Mouse (Mus musculus) lung, postnatal 0 days (tissue): Measurements from ENCODE around the gene Lrp10. TPM values are rescaled to one million over a fixed set of nuclear protein-coding genes. Genes with fewer than 3 reads are reported as not detected.

Source experiments
- ATAC-seq: fragments of 200-750 bp; cut with Nextera tagmentation; 2 replicates; pipeline ENCODE4 v1.8.0; 2017; ENCODE audit warnings: moderate library complexity
- DNase-seq: peaks from one replicate; pipeline ENCODE4 v3.0.0-alpha.2; 2016; ENCODE audit warnings: low spot score
- H3K27ac ChIP-seq: fragments of 300-500 bp; sonication (generic); 2 replicates; pipeline ENCODE4 v1.5.1; 2014; ENCODE audit warnings: antibody characterized with exemption, mild to moderate bottlenecking, low read length, mixed read lengths
- H3K27me3 ChIP-seq: fragments of 300-500 bp; sonication (generic); replicated peaks from 2 replicates; pipeline ENCODE4 v1.6.1; 2014; ENCODE audit warnings: low read length, mixed read lengths; ENCODE audit not compliant: insufficient read depth
- H3K36me3 ChIP-seq: fragments of 300-500 bp; sonication (generic); 2 replicates; pipeline ENCODE4 v1.6.1; 2014; ENCODE audit warnings: low read length, mixed read lengths; ENCODE audit not compliant: insufficient read depth
- H3K4me1 ChIP-seq: fragments of 300-500 bp; sonication (generic); 2 replicates; pipeline ENCODE4 v1.6.1; 2014; ENCODE audit warnings: antibody characterized with exemption, low read depth, low read length, mixed read lengths; ENCODE audit not compliant: insufficient read depth
- H3K4me2 ChIP-seq: fragments of 300-500 bp; sonication (generic); replicated peaks from 2 replicates; pipeline ENCODE4 v1.6.1; 2014; ENCODE audit warnings: low read depth, mild to moderate bottlenecking, low read length, moderate library complexity, mixed read lengths
- H3K4me3 ChIP-seq: fragments of 300-500 bp; sonication (generic); 2 replicates; pipeline ENCODE4 v1.5.1; 2014; ENCODE audit warnings: low read depth, low read length
- H3K9ac ChIP-seq: fragments of 300-500 bp; sonication (generic); replicated peaks from 2 replicates; pipeline ENCODE4 v1.6.1; 2014; ENCODE audit warnings: low read depth, mild to moderate bottlenecking
- H3K9me3 ChIP-seq: fragments of 300-500 bp; sonication (generic); 2 replicates; pipeline ENCODE4 v1.6.1; 2016; ENCODE audit warnings: low read length, mixed read lengths
- CTCF ChIP-seq: IDR thresholded peaks from 2 replicates; pipeline ENCODE4 v1.5.1; 2016; ENCODE audit warnings: antibody characterized with exemption, mild to moderate bottlenecking
- EP300 ChIP-seq: IDR thresholded peaks from 2 replicates; pipeline ENCODE4 v1.6.1; 2016; ENCODE audit warnings: antibody characterized with exemption, mild to moderate bottlenecking, control low read depth
- WGBS: fragments of 180-500 bp; shearing (Covaris S2); extraction: QIAGEN DNeasy Blood & Tissue Kit; methylation state at CpG from one replicate; pipeline ENCODE4 v1.1.7; 2014; 5-methylcytosine and 5-hydroxymethylcytosine counted together
- polyA plus RNA-seq: library from polyadenylated mRNA; unstranded; fragments of >200 nt; fragmentation: Nextera tagmentation; extraction: Ambion mirVana; gene quantifications from 2 replicates; pipeline ENCODE4 v1.2.1, GENCODE M21; 2015

Gene Lrp10
- polyA plus RNA-seq, 1 experiment from 2014 or later, result 96.5 TPM

DNA sequence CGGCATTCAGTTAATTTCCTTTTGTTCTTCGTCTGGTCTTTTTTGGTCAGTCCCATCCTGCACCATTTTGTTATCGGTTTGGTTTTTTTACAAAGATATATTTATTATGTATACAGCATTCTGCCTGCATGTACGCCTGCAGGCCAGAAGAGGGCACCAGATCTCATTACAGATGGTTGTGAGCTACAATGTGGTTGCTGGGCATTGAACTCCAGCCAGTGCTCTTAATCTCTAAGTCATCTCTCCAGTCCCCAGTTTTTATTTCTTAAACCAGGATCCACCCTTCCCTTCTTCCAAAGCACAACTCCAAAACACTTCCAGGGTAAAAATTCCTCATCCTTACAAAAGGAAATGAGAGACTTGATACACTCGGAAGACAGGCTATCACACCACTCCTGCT, 40.5 kb upstream of the Lrp10 start:
- ATAC-seq (no peak), DNase-seq (peak; percentile 64)
- no peak overlapping the region for H3K27ac ChIP-seq
- H3K36me3 ChIP-seq, result no peaks in the 10 kb centered on the region
- TF ChIP-seq CTCF, result peak; percentile 85
- TF ChIP-seq EP300, result no peak
- no peak overlapping the region for H3K4me3 ChIP-seq
- no peaks in the 10 kb centered on the region for H3K27me3 ChIP-seq
- no peak overlapping the region for H3K9ac ChIP-seq
- no peak overlapping the region for H3K4me2 ChIP-seq
- H3K4me1 ChIP-seq, result peaks cover 4% of the 10 kb centered on the region; the same call in 1 of the 2 replicates
- WGBS, result 63% methylated on average over 5 of the region's 5 CpGs
- no peaks in the 10 kb centered on the region for H3K9me3 ChIP-seq

DNA sequence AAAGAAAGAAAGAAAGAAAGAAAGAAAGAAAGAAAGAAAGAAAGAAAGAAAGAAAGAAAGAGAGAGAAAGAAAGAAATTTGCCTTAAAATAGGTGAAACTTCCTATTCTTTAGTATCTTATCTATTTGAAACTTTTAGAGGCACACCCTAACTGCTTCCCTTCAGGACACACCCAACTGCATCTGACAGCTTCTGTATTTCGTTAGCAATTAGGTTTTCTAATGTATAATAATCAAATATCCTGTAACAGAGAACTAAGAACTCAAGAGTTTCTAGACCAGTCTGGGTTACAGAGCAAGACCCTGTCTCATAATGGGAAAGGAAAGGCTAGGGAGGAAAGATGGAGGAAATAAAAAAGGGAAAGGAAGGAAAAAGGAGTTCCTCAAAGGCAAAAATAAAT, 39.3 kb upstream of the Lrp10 start:
- no peak for DNase-seq
- Histone ChIP-seq H3K36me3 (no peaks in the 10 kb centered on the region), H3K9me3 (no peaks in the 10 kb centered on the region), H3K4me1 (peaks cover 10% of the 10 kb centered on the region; the same call in 1 of the 2 replicates), H3K4me3 (no peak overlapping the region), H3K9ac (no peak overlapping the region), H3K27ac (no peak overlapping the region), H3K27me3 (no peaks in the 10 kb centered on the region), H3K4me2 (no peak overlapping the region)
- TF ChIP-seq CTCF (no peak), EP300 (no peak)
- ATAC-seq, result no peak
- 69% methylated on average over 1 of the region's 1 CpGs for WGBS

GRCm38 (mm10) chr14:54425540-54425939, 38.4 kb upstream of the Lrp10 start:
- ATAC-seq (no peak), DNase-seq (no peak)
- WGBS, result 67% methylated on average over 1 of the region's 1 CpGs
- no peaks in the 10 kb centered on the region for H3K9me3 ChIP-seq
- H3K36me3 ChIP-seq, result no peaks in the 10 kb centered on the region
- H3K27ac ChIP-seq, result no peak overlapping the region
- no peak for TF ChIP-seq EP300
- no peak for TF ChIP-seq CTCF
- no peaks in the 10 kb centered on the region for H3K27me3 ChIP-seq
- peaks cover 16% of the 10 kb centered on the region; the same call in 1 of the 2 replicates for H3K4me1 ChIP-seq
- no peak overlapping the region for H3K4me3 ChIP-seq
- H3K9ac ChIP-seq, result no peak overlapping the region
- no peak overlapping the region for H3K4me2 ChIP-seq

- H3K4me3 ChIP-seq, result peak overlapping the region; percentile 80
- H3K4me1 ChIP-seq, result peaks cover 16% of the 10 kb centered on the region; the same call in 1 of the 2 replicates
- ATAC-seq, result peak; percentile 46
- no peaks in the 10 kb centered on the region for H3K36me3 ChIP-seq
- peak overlapping the region; percentile 87 for H3K4me2 ChIP-seq
- H3K9me3 ChIP-seq, result no peaks in the 10 kb centered on the region
- peak; percentile 56 for DNase-seq
- H3K9ac ChIP-seq, result peak overlapping the region; percentile 76
- WGBS, result 31% methylated on average over 14 of the region's 14 CpGs
- TF ChIP-seq CTCF, result no peak
- peak; percentile 64 for TF ChIP-seq EP300
- no peaks in the 10 kb centered on the region for H3K27me3 ChIP-seq
- peak overlapping the region; percentile 85 for H3K27ac ChIP-seq
Measured at GRCm38 (mm10) chr14:54426003-54426688, 37.8 kb upstream of the Lrp10 start.

DNA sequence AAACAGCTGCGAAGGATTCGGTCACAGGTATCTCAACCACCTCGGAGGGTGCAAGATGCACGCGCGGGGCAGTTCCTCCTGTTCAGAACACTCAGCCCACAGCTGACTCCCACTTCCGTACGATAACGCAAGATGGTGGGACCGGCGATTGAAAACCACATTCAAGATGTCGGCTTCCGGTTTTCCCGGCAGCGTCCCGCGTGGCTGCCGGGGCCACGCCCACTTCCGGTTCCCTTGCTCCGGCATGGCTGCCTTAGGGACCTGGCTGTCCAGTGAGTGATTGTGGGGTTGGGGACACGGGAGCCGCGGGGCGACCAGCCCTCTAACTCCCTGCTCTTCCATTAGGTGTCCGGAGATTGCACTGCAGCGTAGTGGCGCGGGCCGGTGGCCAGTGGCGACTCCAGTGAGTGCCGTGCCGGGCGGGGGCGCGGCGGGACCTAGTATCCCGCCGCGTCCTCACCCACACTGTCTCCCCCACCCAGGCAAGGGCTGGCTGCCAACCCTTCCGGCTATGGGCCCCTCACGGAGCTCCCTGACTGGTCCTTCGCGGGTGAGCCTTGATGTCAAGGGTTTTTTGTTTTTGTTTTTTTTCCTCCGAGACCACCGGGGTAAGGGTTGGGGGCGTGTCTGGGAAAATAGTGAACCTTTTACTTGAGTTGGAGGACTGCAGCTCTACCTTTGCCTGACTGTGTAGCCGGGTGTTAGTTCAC, 37.1 kb upstream of the Lrp10 start, which contains the start of gene Mrpl52:
Gene Mrpl52 (plus strand): TSS at position 221 of the 710 bp plus-strand sequence.
- Histone ChIP-seq H3K9ac (peak within 1 kb of the TSS; percentile 76), H3K4me1 (peaks cover 16% of the 10 kb centered on the region; the same call in 1 of the 2 replicates), H3K27ac (peak within 1 kb of the TSS; percentile 85), H3K36me3 (no peaks in the 10 kb centered on the region), H3K27me3 (no peaks in the 10 kb centered on the region), H3K9me3 (no peaks in the 10 kb centered on the region), H3K4me2 (peak within 1 kb of the TSS; percentile 87), H3K4me3 (peak within 1 kb of the TSS; percentile 80)
- DNase-seq (peak; percentile 97), ATAC-seq (peak; percentile 79)
- under 1% methylated on average over 48 of the region's 48 CpGs for WGBS
- TF ChIP-seq EP300, result peak; percentile 67
- no peak for TF ChIP-seq CTCF

DNA sequence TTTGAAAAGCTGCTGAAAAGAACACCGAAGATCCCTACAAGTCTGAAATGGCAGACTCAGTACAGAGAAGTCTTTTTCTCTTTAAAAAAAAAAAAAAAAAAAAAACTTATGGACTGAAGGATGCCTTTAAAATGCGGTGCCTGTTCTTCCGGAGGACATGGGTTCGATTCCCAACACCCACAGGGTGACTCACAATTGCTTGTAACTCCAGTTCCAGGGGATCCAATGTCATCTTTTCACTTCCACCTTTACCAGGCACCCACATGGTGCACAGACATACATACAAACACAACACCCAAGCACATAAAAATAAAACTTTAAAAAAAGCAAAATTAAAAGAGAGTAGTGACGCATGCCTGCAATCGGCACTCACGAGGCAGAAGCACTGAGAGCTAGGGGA, 36.2 kb upstream of the Lrp10 start:
- WGBS, result 85% methylated on average over 7 of the region's 7 CpGs

More for the DNA sequence above, 36.2 kb upstream of the Lrp10 start:
- DNase-seq (no peak), ATAC-seq (no peak)
- no peak overlapping the region for H3K4me3 ChIP-seq
- H3K27ac ChIP-seq, result no peak overlapping the region
- peaks cover 16% of the 10 kb centered on the region; the same call in 1 of the 2 replicates for H3K4me1 ChIP-seq
- H3K4me2 ChIP-seq, result peak overlapping the region; percentile 87; the same call in 1 of the 2 replicates
- H3K27me3 ChIP-seq, result no peaks in the 10 kb centered on the region
- TF ChIP-seq EP300, result no peak
- no peak for TF ChIP-seq CTCF
- H3K9ac ChIP-seq, result no peak overlapping the region
- H3K9me3 ChIP-seq, result no peaks in the 10 kb centered on the region
- H3K36me3 ChIP-seq, result no peaks in the 10 kb centered on the region
